Mouse (Mus musculus) layer of hippocampus, postnatal 10 days (tissue): ENCODE measurements around the gene Vapa. TPM values are rescaled to one million over a fixed set of nuclear protein-coding genes. Genes with fewer than 3 reads are reported as not detected.

ENCODE experiments used
- DNase-seq, 2 experiments: peaks; one replicate each; pipeline ENCODE4 v3.0.0; 2021; ENCODE audit warnings: low spot score in 2 of 2
- total RNA-seq, 2 experiments: library from RNA; stranded (reverse); gene quantifications; 2 replicates each; pipeline ENCODE4 v1.2.3; 2021

Gene Vapa
- total RNA-seq, 2 experiments from 2014 or later = 153 to 164 TPM

- DNase-seq = no peak
These were observed 12.2 kb upstream of the Vapa start for GRCm38 (mm10) chr17:65625563-65625962.

- no peak for DNase-seq
These were observed 9.8 kb upstream of the Vapa start for GRCm38 (mm10) chr17:65623130-65623529.

GRCm38 (mm10) chr17:65618431-65618830 is 5.1 kb upstream of the Vapa start:
- no peak for DNase-seq

GRCm38 (mm10) chr17:65615678-65616077 is 2.3 kb upstream of the Vapa start:
- no peak for DNase-seq

GRCm38 (mm10) chr17:65614431-65614830 is 1.1 kb upstream of the Vapa start:
- no peak for DNase-seq

- no peak for DNase-seq
These were observed 253 bp downstream of the Vapa start for GRCm38 (mm10) chr17:65613142-65613462.

GRCm38 (mm10) chr17:65612391-65613141 is 789 bp downstream of the Vapa start:
- peak; percentile 50 to 55 for DNase-seq

- no peak for DNase-seq
These were observed 1.6 kb downstream of the Vapa start for GRCm38 (mm10) chr17:65611721-65612120.

- no peak for DNase-seq
These were observed 4.6 kb downstream of the Vapa start for GRCm38 (mm10) chr17:65608743-65609142.

GRCm38 (mm10) chr17:65608312-65608687 is 5.1 kb downstream of the Vapa start:
- no peak for DNase-seq

- no peak for DNase-seq
These were observed 5.6 kb downstream of the Vapa start for GRCm38 (mm10) chr17:65607574-65608311.

- no peak for DNase-seq
These were observed 7.3 kb downstream of the Vapa start for GRCm38 (mm10) chr17:65606014-65606413.

GRCm38 (mm10) chr17:65604892-65605291 is 8.5 kb downstream of the Vapa start:
- no peak for DNase-seq

GRCm38 (mm10) chr17:65604315-65604714 is 9.0 kb downstream of the Vapa start:
- DNase-seq = no peak

GRCm38 (mm10) chr17:65597857-65598486 is 15.4 kb downstream of the Vapa start:
- DNase-seq = no peak

GRCm38 (mm10) chr17:65594687-65595086 is 18.7 kb downstream of the Vapa start:
- DNase-seq = no peak

- DNase-seq = no peak
These were observed 26.5 kb downstream of the Vapa start for GRCm38 (mm10) chr17:65586892-65587291.

GRCm38 (mm10) chr17:65581440-65581839 is 31.9 kb downstream of the Vapa start:
- no peak for DNase-seq

- no peak for DNase-seq
These were observed 33.6 kb downstream of the Vapa start for GRCm38 (mm10) chr17:65579766-65580165.

GRCm38 (mm10) chr17:65575339-65575738 is 38.0 kb downstream of the Vapa start:
- no peak for DNase-seq

- no peak for DNase-seq
These were observed 38.5 kb downstream of the Vapa start for GRCm38 (mm10) chr17:65574850-65575249.

GRCm38 (mm10) chr17:65571866-65572265 is 41.5 kb downstream of the Vapa start:
- no peak for DNase-seq
